Comparison of ENCODE assay signal across 24 mouse cellular contexts in genomic region chr2:30243391-30243790, GRCm38 (mm10). TPM values are rescaled to one million over a fixed set of nuclear protein-coding genes. Genes with fewer than 3 reads are reported as not detected.
A peak's percentile ranks its signal among the peaks of the same experiment; 100 is the strongest.
DNase-seq lines count a peak whose midpoint lies in the region; ATAC-seq lines count a peak whose summit lies in the region.
"Had no signal": no experiment of that assay in that cellular context is flagged by ENCODE, and none has a peak within 500 bp of the region (broad histone marks: within the 10 kb centered on the region; RNA-seq: fewer than 3 reads in every experiment).

No protein-coding gene starts in this region.

- 96% methylated on average over 4 of the region's 4 CpGs for WGBS in heart, embryonic 10.5 days
- 83% methylated on average over 4 of the region's 4 CpGs for WGBS in kidney, embryonic 15.5 days
- WGBS in kidney, embryonic 14.5 days: 83% methylated on average over 4 of the region's 4 CpGs
- WGBS in lung, embryonic 16.5 days: 87% methylated on average over 4 of the region's 4 CpGs

- no peaks in the 10 kb centered on the region for H3K27me3 ChIP-seq in heart, embryonic 10.5 days (ENCODE audit: insufficient read depth, poor library complexity, severe bottlenecking)
- H3K27me3 ChIP-seq in kidney, embryonic 15.5 days: no peaks in the 10 kb centered on the region
- no peaks in the 10 kb centered on the region for H3K27me3 ChIP-seq in kidney, embryonic 14.5 days (ENCODE audit: control insufficient read depth, insufficient read depth, low read length)
- H3K27me3 ChIP-seq in lung, embryonic 16.5 days (ENCODE audit: control insufficient read depth, insufficient read depth, low read depth, low read length): no peaks in the 10 kb centered on the region
- H3K27me3 ChIP-seq: CH12.LX; embryonic facial prominence, embryonic 12.5 days; forebrain, embryonic 15.5 days; hindbrain, embryonic 13.5 days; neural tube, embryonic 15.5 days had no signal

- no peak for ATAC-seq in kidney, embryonic 15.5 days (replicated peaks; ENCODE audit: low FRiP score)
- ATAC-seq in kidney, embryonic 14.5 days (ENCODE audit: low FRiP score, low TSS enrichment): no peak
- no peak for ATAC-seq in lung, embryonic 16.5 days (ENCODE audit: low read depth)
- ATAC-seq: forebrain, embryonic 15.5 days had no signal

- H3K9me3 ChIP-seq in heart, embryonic 10.5 days: no peaks in the 10 kb centered on the region
- H3K9me3 ChIP-seq in kidney, embryonic 15.5 days (replicated peaks): no peaks in the 10 kb centered on the region
- H3K9me3 ChIP-seq in kidney, embryonic 14.5 days (ENCODE audit: control insufficient read depth, low read length): no peaks in the 10 kb centered on the region
- H3K9me3 ChIP-seq in lung, embryonic 16.5 days (ENCODE audit: control insufficient read depth, low read length): no peaks in the 10 kb centered on the region
- H3K9me3 ChIP-seq: embryonic facial prominence, embryonic 12.5 days; forebrain, embryonic 15.5 days; hindbrain, embryonic 13.5 days; neural tube, embryonic 15.5 days had no signal

- H3K36me3 ChIP-seq in heart, embryonic 10.5 days: peaks cover 69% of the 10 kb centered on the region
- peaks cover 63% of the 10 kb centered on the region for H3K36me3 ChIP-seq in kidney, embryonic 15.5 days
- H3K36me3 ChIP-seq in kidney, embryonic 14.5 days (ENCODE audit: control insufficient read depth, insufficient read depth, low read length): peaks cover 60% of the 10 kb centered on the region
- H3K36me3 ChIP-seq in lung, embryonic 16.5 days (ENCODE audit: control insufficient read depth, insufficient read depth, low read length): peaks cover 22% of the 10 kb centered on the region

- H3K4me1 ChIP-seq in heart, embryonic 10.5 days: peaks cover 42% of the 10 kb centered on the region
- H3K4me1 ChIP-seq in kidney, embryonic 15.5 days: peaks cover 59% of the 10 kb centered on the region
- peaks cover 22% of the 10 kb centered on the region for H3K4me1 ChIP-seq in kidney, embryonic 14.5 days (ENCODE audit: control insufficient read depth, insufficient read depth, low read length)
- H3K4me1 ChIP-seq in lung, embryonic 16.5 days (replicated peaks; ENCODE audit: control insufficient read depth, insufficient read depth, low read length): peaks cover 22% of the 10 kb centered on the region

- H3K27ac ChIP-seq in heart, embryonic 10.5 days: no peak overlapping the region
- H3K27ac ChIP-seq in kidney, embryonic 15.5 days: peak overlapping the region; percentile 72
- H3K27ac ChIP-seq in kidney, embryonic 14.5 days (ENCODE audit: low read depth, low read length): no peak overlapping the region
- 0 out of 2 replicates have a peak overlapping the region, but pooled peaks have one; percentile 29 for H3K27ac ChIP-seq in lung, embryonic 16.5 days (ENCODE audit: low read length)
- H3K27ac ChIP-seq: embryonic facial prominence, embryonic 12.5 days; forebrain, embryonic 15.5 days; hindbrain, embryonic 13.5 days; neural tube, embryonic 15.5 days had no signal

- H3K9ac ChIP-seq in kidney, embryonic 15.5 days: no peak overlapping the region
- no peak overlapping the region for H3K9ac ChIP-seq in kidney, embryonic 14.5 days (ENCODE audit: low read depth, low read length)
- no peak overlapping the region for H3K9ac ChIP-seq in lung, embryonic 16.5 days (ENCODE audit: low read length)
- H3K9ac ChIP-seq: forebrain, embryonic 15.5 days; hindbrain, embryonic 13.5 days; neural tube, embryonic 15.5 days had no signal

- H3K4me3 ChIP-seq in heart, embryonic 10.5 days: no peak overlapping the region
- no peak overlapping the region for H3K4me3 ChIP-seq in kidney, embryonic 15.5 days (replicated peaks)
- H3K4me3 ChIP-seq in kidney, embryonic 14.5 days (ENCODE audit: low read length): no peak overlapping the region
- H3K4me3 ChIP-seq in lung, embryonic 16.5 days (ENCODE audit: low read length): no peak overlapping the region
- H3K4me3 ChIP-seq: embryonic facial prominence, embryonic 12.5 days; forebrain, embryonic 15.5 days; hindbrain, embryonic 13.5 days; myocyte; neural tube, embryonic 15.5 days had no signal

- H3K4me2 ChIP-seq in kidney, embryonic 15.5 days: no peak overlapping the region
- H3K4me2 ChIP-seq in kidney, embryonic 14.5 days (replicated peaks; ENCODE audit: low read depth, low read length): no peak overlapping the region
- no peak overlapping the region for H3K4me2 ChIP-seq in lung, embryonic 16.5 days (ENCODE audit: low read depth, low read length)
- H3K4me2 ChIP-seq: embryonic facial prominence, embryonic 12.5 days; forebrain, embryonic 15.5 days; hindbrain, embryonic 13.5 days; neural tube, embryonic 15.5 days had no signal

- peak; percentile 95 for DNase-seq in heart, adult 11 months
- no peak for DNase-seq in heart, embryonic 10.5 days (ENCODE audit: low spot score)
- no peak for DNase-seq in lung, postnatal 14 days
- no peak for DNase-seq in frontal cortex, postnatal 36 days (ENCODE audit: low spot score in 2 of 2)
- no peak for DNase-seq in spleen, postnatal 36 days (ENCODE audit: low spot score in 2 of 2)
- DNase-seq: adrenal gland, postnatal 10 days; cerebellum, adult 2 months; layer of hippocampus, postnatal 36 days; thymus, postnatal 4 days had no signal

RNA-seq across cellular contexts. Expression of gene Gm28035, which starts 3.0 kb away (rescaled TPM):
- polyA plus RNA-seq in heart, embryonic 10.5 days (2016; fragmentation: Nextera tagmentation; extraction: Ambion mirVana): 0.14 and 0.19 TPM in 2 replicates
- polyA plus RNA-seq in kidney, embryonic 15.5 days (2015; fragmentation: Nextera tagmentation; extraction: Ambion mirVana): 0.26 and 0.33 TPM in 2 replicates
- 0.07 and 0.26 TPM in 2 replicates for polyA plus RNA-seq in kidney, embryonic 14.5 days (2014; fragmentation: Nextera tagmentation; extraction: Ambion mirVana)
- polyA plus RNA-seq in lung, embryonic 16.5 days (2015; fragmentation: Nextera tagmentation; extraction: Ambion mirVana): 0.16 and 0.18 TPM in 2 replicates

RNA-seq across cellular contexts. Expression of gene Lrrc8a, which starts 5.9 kb away (rescaled TPM):
- polyA plus RNA-seq in heart, embryonic 10.5 days (2016; fragmentation: Nextera tagmentation; extraction: Ambion mirVana): 20.2 and 34.4 TPM in 2 replicates
- polyA plus RNA-seq in kidney, embryonic 15.5 days (2015; fragmentation: Nextera tagmentation; extraction: Ambion mirVana): 40.1 and 41.7 TPM in 2 replicates
- polyA plus RNA-seq in kidney, embryonic 14.5 days (2014; fragmentation: Nextera tagmentation; extraction: Ambion mirVana): 49.4 and 51.1 TPM in 2 replicates
- polyA plus RNA-seq in lung, embryonic 16.5 days (2015; fragmentation: Nextera tagmentation; extraction: Ambion mirVana): 41.9 and 42.0 TPM in 2 replicates

RNA-seq across cellular contexts. Expression of gene Phyhd1, which starts 22.6 kb away (rescaled TPM):
- polyA plus RNA-seq in heart, embryonic 10.5 days (2016; fragmentation: Nextera tagmentation; extraction: Ambion mirVana): 4.4 and 5.2 TPM in 2 replicates
- 11.5 and 13.3 TPM in 2 replicates for polyA plus RNA-seq in kidney, embryonic 15.5 days (2015; fragmentation: Nextera tagmentation; extraction: Ambion mirVana)
- 7.7 and 11.5 TPM in 2 replicates for polyA plus RNA-seq in kidney, embryonic 14.5 days (2014; fragmentation: Nextera tagmentation; extraction: Ambion mirVana)
- polyA plus RNA-seq in lung, embryonic 16.5 days (2015; fragmentation: Nextera tagmentation; extraction: Ambion mirVana): 7.4 and 8.2 TPM in 2 replicates

RNA-seq across cellular contexts. Expression of gene Gm28038, which starts 37.5 kb away (rescaled TPM):
- polyA plus RNA-seq in heart, embryonic 10.5 days (2016; fragmentation: Nextera tagmentation; extraction: Ambion mirVana): not detected in 2 replicates
- not detected in 2 replicates for polyA plus RNA-seq in kidney, embryonic 15.5 days (2015; fragmentation: Nextera tagmentation; extraction: Ambion mirVana)
- polyA plus RNA-seq in kidney, embryonic 14.5 days (2014; fragmentation: Nextera tagmentation; extraction: Ambion mirVana): not detected in 2 replicates
- polyA plus RNA-seq in lung, embryonic 16.5 days (2015; fragmentation: Nextera tagmentation; extraction: Ambion mirVana): not detected in 2 replicates
- polyA plus RNA-seq: cerebellum, adult 2 months; cortical plate, adult 2 months; embryonic facial prominence, embryonic 12.5 days; forebrain, embryonic 15.5 days; heart, embryonic 14.5 days; hindbrain, embryonic 13.5 days; intestine, embryonic 14.5 days; large intestine, adult 2 months; liver, embryonic 16.5 days; midbrain, embryonic 14.5 days; myocyte; neural tube, embryonic 15.5 days had no signal

RNA-seq across cellular contexts. Expression of gene Kyat1, which starts 37.7 kb away (rescaled TPM):
- 12.8 and 17.2 TPM in 2 replicates for polyA plus RNA-seq in heart, embryonic 10.5 days (2016; fragmentation: Nextera tagmentation; extraction: Ambion mirVana)
- 9.8 and 10.8 TPM in 2 replicates for polyA plus RNA-seq in kidney, embryonic 15.5 days (2015; fragmentation: Nextera tagmentation; extraction: Ambion mirVana)
- 10.0 and 11.4 TPM in 2 replicates for polyA plus RNA-seq in kidney, embryonic 14.5 days (2014; fragmentation: Nextera tagmentation; extraction: Ambion mirVana)
- 12.7 and 12.9 TPM in 2 replicates for polyA plus RNA-seq in lung, embryonic 16.5 days (2015; fragmentation: Nextera tagmentation; extraction: Ambion mirVana)

Comparison
In these comparisons a context has a peak if more than half of its experiments do, and no peak if none do; other contexts are left out.
1. H3K27ac ChIP-seq: peak in kidney, embryonic 15.5 days (single experiment) and lung, embryonic 16.5 days (single experiment); none in heart, embryonic 10.5 days (single experiment) and kidney, embryonic 14.5 days (single experiment).